Mouse (Mus musculus): Measurements from ENCODE around the gene Plpp2.

Plpp2 gene

GRCm38 (mm10) chr10:79533126-79533911 is at the start of gene Plpp2:
Plpp2 (minus strand) TSS chr10:79533796.
- peak; percentile 70 for DNase-seq

- no peak for DNase-seq
Measured at GRCm38 (mm10) chr10:79581501-79581900, 47.9 kb upstream of the Plpp2 start.

- no peak for DNase-seq
Measured at GRCm38 (mm10) chr10:79580811-79581210, 47.2 kb upstream of the Plpp2 start.

- no peak for DNase-seq
Measured at GRCm38 (mm10) chr10:79580356-79580755, 46.8 kb upstream of the Plpp2 start.

GRCm38 (mm10) chr10:79579781-79580180 is 46.2 kb upstream of the Plpp2 start:
- no peak for DNase-seq

GRCm38 (mm10) chr10:79578891-79579290 is 45.3 kb upstream of the Plpp2 start:
- DNase-seq: no peak

GRCm38 (mm10) chr10:79578276-79578675 is 44.7 kb upstream of the Plpp2 start:
- DNase-seq: no peak

- DNase-seq: no peak
Measured at GRCm38 (mm10) chr10:79577376-79577775, 43.8 kb upstream of the Plpp2 start.

GRCm38 (mm10) chr10:79575754-79576153 is 42.2 kb upstream of the Plpp2 start:
- DNase-seq: no peak

GRCm38 (mm10) chr10:79574796-79575195 is 41.2 kb upstream of the Plpp2 start:
- DNase-seq: no peak

- DNase-seq: no peak
Measured at GRCm38 (mm10) chr10:79574350-79574749, 40.8 kb upstream of the Plpp2 start.

GRCm38 (mm10) chr10:79573611-79574010 is 40.0 kb upstream of the Plpp2 start:
- no peak for DNase-seq

GRCm38 (mm10) chr10:79571314-79571713 is 37.7 kb upstream of the Plpp2 start:
- DNase-seq: no peak

- no peak for DNase-seq
Measured at GRCm38 (mm10) chr10:79569921-79570320, 36.3 kb upstream of the Plpp2 start.

GRCm38 (mm10) chr10:79559716-79560115 is 26.1 kb upstream of the Plpp2 start:
- DNase-seq: no peak

GRCm38 (mm10) chr10:79557496-79557895 is 23.9 kb upstream of the Plpp2 start:
- DNase-seq: no peak

GRCm38 (mm10) chr10:79556951-79557350 is 23.4 kb upstream of the Plpp2 start:
- no peak for DNase-seq

- peak; percentile 39 for DNase-seq
Measured at GRCm38 (mm10) chr10:79555238-79555724, 21.7 kb upstream of the Plpp2 start.

GRCm38 (mm10) chr10:79554330-79555237 is 21.0 kb upstream of the Plpp2 start, which contains the start of gene Mier2:
Mier2 (minus strand) TSS chr10:79555199.
- peak; percentile 89 for DNase-seq

GRCm38 (mm10) chr10:79553691-79554090 is 20.1 kb upstream of the Plpp2 start:
- DNase-seq: no peak

- no peak for DNase-seq
Measured at GRCm38 (mm10) chr10:79553176-79553575, 19.6 kb upstream of the Plpp2 start.

GRCm38 (mm10) chr10:79552531-79552930 is 18.9 kb upstream of the Plpp2 start:
- DNase-seq: no peak

GRCm38 (mm10) chr10:79550366-79550765 is 16.8 kb upstream of the Plpp2 start:
- DNase-seq: peak; percentile 3
